Mouse (Mus musculus): ENCODE data around the gene Gm1993. TPM values are rescaled to one million over a fixed set of nuclear protein-coding genes. Genes with fewer than 3 reads are reported as not detected.

Gene Gm1993
- total RNA-seq (2023) = not detected

DNA sequence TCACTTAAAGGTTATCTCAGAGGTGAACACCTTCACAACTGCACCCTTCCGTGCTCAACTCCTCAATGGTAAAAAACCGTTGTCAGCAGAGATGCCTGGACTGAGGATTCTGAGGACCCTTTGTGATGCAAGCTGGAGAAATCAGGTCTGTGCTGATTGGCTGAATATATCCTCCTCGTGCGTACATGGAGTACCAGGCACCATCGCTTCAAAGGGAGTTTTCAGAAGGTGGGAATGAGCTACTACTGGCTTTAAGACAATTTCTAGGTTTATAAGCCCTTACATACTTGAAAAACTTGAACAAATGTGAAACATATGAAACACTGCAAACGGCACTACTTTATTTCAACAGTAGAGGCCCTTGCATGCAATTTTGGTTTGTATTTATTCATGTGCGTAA, at the start of gene Gm1993:
Gm1993 (minus strand) TSS at position 101 of the 400 bp plus-strand sequence.

